In genomic region chr17:66362287-66363016, GRCm38 (mm10) we compare ENCODE assay signal across 14 mouse cellular contexts.
A peak's percentile ranks its signal among the peaks of the same experiment; 100 is the strongest.
DNase-seq lines count a peak whose midpoint lies in the region; ATAC-seq and TF ChIP-seq lines count a peak whose summit lies in the region.
"Had no signal": no experiment of that assay in that cellular context is flagged by ENCODE, and none has a peak within 500 bp of the region (broad histone marks: within the 10 kb centered on the region; RNA-seq: fewer than 3 reads in every experiment).

No protein-coding gene starts in this region.

- peaks cover 6% of the 10 kb centered on the region; the same call in 1 of the 2 replicates for H3K4me1 ChIP-seq in midbrain, embryonic 11.5 days (ENCODE audit: control insufficient read depth, insufficient read depth, low read length)
- H3K4me1 ChIP-seq in midbrain, postnatal 0 days (ENCODE audit: insufficient read depth, low read length) = no peaks in the 10 kb centered on the region
- H3K4me1 ChIP-seq: neural tube, embryonic 12.5 days had no signal

- peaks cover 8% of the 10 kb centered on the region for H3K36me3 ChIP-seq in midbrain, embryonic 11.5 days (ENCODE audit: control insufficient read depth, insufficient read depth, low read length)
- H3K36me3 ChIP-seq in midbrain, postnatal 0 days (ENCODE audit: insufficient read depth, low read length) = peaks cover 5% of the 10 kb centered on the region; the same call in 1 of the 2 replicates

- no peak overlapping the region for H3K4me3 ChIP-seq in midbrain, embryonic 11.5 days (ENCODE audit: low read depth, low read length)
- no peak overlapping the region for H3K4me3 ChIP-seq in midbrain, postnatal 0 days (ENCODE audit: low read depth, low read length)
- H3K4me3 ChIP-seq: heart, adult 2 months; neural tube, embryonic 12.5 days had no signal

- DNase-seq in cerebellum, postnatal 10 days = peak; percentile 49 to 56
- no peak for DNase-seq in cerebellum, adult 11-12 months
- DNase-seq in midbrain, embryonic 11.5 days (ENCODE audit: low spot score, missing footprints) = no peak
- no peak for DNase-seq in midbrain, postnatal 0 days (ENCODE audit: low spot score)
- DNase-seq in kidney, postnatal 14 days = peak; percentile 59
- peak; percentile 59 for DNase-seq in testis, postnatal 14 days (ENCODE audit: low spot score)
- no peak for DNase-seq in gastrocnemius, adult 8-10 months (ENCODE audit: low spot score in 2 of 2)
- no peak for DNase-seq in layer of hippocampus, adult 18-20 months (ENCODE audit: low spot score in 2 of 2)
- DNase-seq: cerebellum, adult 2 months; heart, adult 2 months; retina, postnatal 1 day; spleen, adult 18-20 months had no signal

- no peak overlapping the region for H3K27ac ChIP-seq in midbrain, embryonic 11.5 days (ENCODE audit: low read depth, low read length)
- H3K27ac ChIP-seq in midbrain, postnatal 0 days (ENCODE audit: low read depth, low read length) = no peak overlapping the region
- H3K27ac ChIP-seq: heart, adult 2 months; liver, embryonic 14.5 days; neural tube, embryonic 12.5 days had no signal

- no peak overlapping the region for H3K9ac ChIP-seq in midbrain, embryonic 11.5 days (ENCODE audit: low read length)
- no peak overlapping the region for H3K9ac ChIP-seq in midbrain, postnatal 0 days (replicated peaks; ENCODE audit: low read length, poor library complexity, severe bottlenecking)
- H3K9ac ChIP-seq: liver, embryonic 14.5 days; neural tube, embryonic 12.5 days had no signal

- ATAC-seq in midbrain, embryonic 11.5 days (ENCODE audit: low FRiP score) = 0 out of 2 replicates have a peak, but pooled peaks have one; percentile 30
- no peak for ATAC-seq in midbrain, postnatal 0 days (ENCODE audit: low FRiP score)

- no peaks in the 10 kb centered on the region for H3K27me3 ChIP-seq in midbrain, embryonic 11.5 days (ENCODE audit: control insufficient read depth, insufficient read depth, low read length)
- no peaks in the 10 kb centered on the region for H3K27me3 ChIP-seq in midbrain, postnatal 0 days (ENCODE audit: insufficient read depth, low read length)
- H3K27me3 ChIP-seq: neural tube, embryonic 12.5 days had no signal

- no peak for TF ChIP-seq CTCF in midbrain, postnatal 0 days (IDR thresholded peaks at IDR 0.05)

- H3K9me3 ChIP-seq in midbrain, embryonic 11.5 days (ENCODE audit: control insufficient read depth, low read length) = no peaks in the 10 kb centered on the region
- H3K9me3 ChIP-seq in midbrain, postnatal 0 days (ENCODE audit: low read length) = no peaks in the 10 kb centered on the region
- H3K9me3 ChIP-seq: neural tube, embryonic 12.5 days had no signal

- H3K4me2 ChIP-seq in midbrain, embryonic 11.5 days = no peak overlapping the region
- no peak overlapping the region for H3K4me2 ChIP-seq in midbrain, postnatal 0 days (ENCODE audit: low read depth, low read length, poor library complexity, severe bottlenecking)
- H3K4me2 ChIP-seq: neural tube, embryonic 12.5 days had no signal

- WGBS in midbrain, embryonic 11.5 days = 69% methylated on average over 15 of the region's 15 CpGs
- 59% methylated on average over 15 of the region's 15 CpGs for WGBS in midbrain, postnatal 0 days

Comparison
In these comparisons a context has a peak if more than half of its experiments do, and no peak if none do; other contexts are left out.
1. DNase-seq: peak in cerebellum, postnatal 10 days (2 of 2), kidney, postnatal 14 days (single experiment) and testis, postnatal 14 days (single experiment); none in cerebellum, adult 11-12 months (single experiment), midbrain, embryonic 11.5 days (single experiment), midbrain, postnatal 0 days (single experiment), gastrocnemius, adult 8-10 months (0 of 2) and layer of hippocampus, adult 18-20 months (0 of 2).